Mouse (Mus musculus) megakaryocyte, adult 5-6 weeks (primary cell): Measurements from ENCODE around the gene Zkscan16. TPM values are rescaled to one million over a fixed set of nuclear protein-coding genes. Genes with fewer than 3 reads are reported as not detected.

Experiments
- ATAC-seq: 2 replicates; pipeline ENCODE4 v1.8.0; 2016; ENCODE audit warnings: mild to moderate bottlenecking, inconsistent platforms; ENCODE audit not compliant: poor library complexity, severe bottlenecking
- total RNA-seq, 2 experiments: library from RNA; stranded (forward) in 1 of 2; stranded (reverse) in 1 of 2; fragments of 153-499, 151-499 nt in 1 of 2; fragments of 221-1000, 200-1000 nt in 1 of 2; gene quantifications; 2 replicates each; pipeline versions ENCODE4 v1.2.3 to v1.2.4; 2015 to 2017

The Zkscan16 gene
- total RNA-seq, 2 experiments from 2014 or later, result not detected

- no peak for ATAC-seq
Observed at GRCm38 (mm10) chr4:58997081-58997480, 53.7 kb downstream of the Zkscan16 start.

- no peak for ATAC-seq
Observed at GRCm38 (mm10) chr4:58998688-58999087, 55.3 kb downstream of the Zkscan16 start.

- ATAC-seq, result peak; percentile 64
Observed at GRCm38 (mm10) chr4:58999686-59000085, 56.3 kb downstream of the Zkscan16 start.

- ATAC-seq, result 0 out of 2 replicates have a peak, but pooled peaks have one; percentile 23
Observed at GRCm38 (mm10) chr4:59000614-59001013, 57.2 kb downstream of the Zkscan16 start.

- peak; percentile 93 for ATAC-seq
Observed at GRCm38 (mm10) chr4:59002948-59003805, 59.7 kb downstream of the Zkscan16 start, which contains the start of gene Gm20503. TSS of gene Gm20503 (plus strand) at chr4:59003210.

- ATAC-seq, result no peak
Observed at GRCm38 (mm10) chr4:59003806-59004200, 60.4 kb downstream of the Zkscan16 start.

- no peak for ATAC-seq
Observed at GRCm38 (mm10) chr4:59006211-59006610, 62.8 kb downstream of the Zkscan16 start.

GRCm38 (mm10) chr4:59007016-59007415 lies 63.6 kb downstream of the Zkscan16 start:
- no peak for ATAC-seq

Other genes with a start within 250 kb of the Zkscan16 start
- gene Olfr267, start 155.9 kb upstream of the Zkscan16 start, total RNA-seq (2015), result 0.16 TPM in 1 of 2 replicates, not detected in the other
- gene Olfr267, start 155.9 kb upstream of the Zkscan16 start, total RNA-seq (2017), result not detected in 2 replicates
- 48.3 and 76.1 TPM in 2 replicates for gene Ecpas, start 30.9 kb upstream of the Zkscan16 start, total RNA-seq (2015)
- 42.4 and 43.3 TPM in 2 replicates for gene Ecpas, start 30.9 kb upstream of the Zkscan16 start, total RNA-seq (2017)
- gene Ptgr1, start 43.5 kb downstream of the Zkscan16 start, total RNA-seq (2015), result 33.1 and 36.4 TPM in 2 replicates
- 25.7 and 29.0 TPM in 2 replicates for gene Ptgr1, start 43.5 kb downstream of the Zkscan16 start, total RNA-seq (2017)
- gene Dnajc25, start 51.4 kb downstream of the Zkscan16 start, total RNA-seq (2015), result 11.2 and 11.8 TPM in 2 replicates
- gene Dnajc25, start 51.4 kb downstream of the Zkscan16 start, total RNA-seq (2017), result 13.0 and 14.6 TPM in 2 replicates
- gene Gm20503, start 59.6 kb downstream of the Zkscan16 start, total RNA-seq (2015), result not detected in 2 replicates
- not detected in 2 replicates for gene Gm20503, start 59.6 kb downstream of the Zkscan16 start, total RNA-seq (2017)
- 266 and 325 TPM in 2 replicates for gene Gng10, start 91.5 kb downstream of the Zkscan16 start, total RNA-seq (2015)
- gene Gng10, start 91.5 kb downstream of the Zkscan16 start, total RNA-seq (2017), result 179 and 182 TPM in 2 replicates
- gene AI481877, start 195.4 kb downstream of the Zkscan16 start, total RNA-seq (2015), result not detected in 2 replicates
- gene AI481877, start 195.4 kb downstream of the Zkscan16 start, total RNA-seq (2017), result not detected in 2 replicates
- gene Ugcg, start 245.6 kb downstream of the Zkscan16 start, total RNA-seq (2015), result 47.6 and 53.4 TPM in 2 replicates
- 28.9 and 32.8 TPM in 2 replicates for gene Ugcg, start 245.6 kb downstream of the Zkscan16 start, total RNA-seq (2017)